Mouse (Mus musculus): ENCODE results near the gene Tmem163.

DNA sequence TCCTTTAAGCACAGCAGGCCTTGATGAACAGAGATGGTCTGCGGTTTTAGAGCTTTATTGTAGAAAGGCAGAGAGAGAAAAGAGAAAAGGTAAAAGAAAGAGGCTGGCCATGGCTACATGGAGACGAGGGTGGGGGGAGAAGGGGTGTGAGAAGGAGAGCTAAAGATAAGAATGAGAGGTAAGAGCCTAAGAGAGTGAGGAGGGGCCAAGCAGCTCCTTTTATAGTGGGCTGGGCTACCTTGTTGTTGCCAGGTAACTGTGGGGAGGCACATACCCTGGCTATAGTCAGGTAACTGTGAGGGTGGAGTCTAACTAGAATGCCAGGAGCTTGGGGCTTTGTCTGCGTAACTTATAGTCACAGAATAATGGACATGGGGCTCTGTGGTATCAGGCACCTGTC, 110.7 kb downstream of the Tmem163 start:
- no peak for TF ChIP-seq CTCF (IDR thresholded peaks at IDR 0.05; ENCODE audit: low read depth, low read length)
- no peak for TF ChIP-seq POLR2A (IDR thresholded peaks at IDR 0.05; ENCODE audit: extremely low read depth, insufficient read depth, low read length)
